ENCODE assay signal across 16 mouse cellular contexts in the genomic region with DNA sequence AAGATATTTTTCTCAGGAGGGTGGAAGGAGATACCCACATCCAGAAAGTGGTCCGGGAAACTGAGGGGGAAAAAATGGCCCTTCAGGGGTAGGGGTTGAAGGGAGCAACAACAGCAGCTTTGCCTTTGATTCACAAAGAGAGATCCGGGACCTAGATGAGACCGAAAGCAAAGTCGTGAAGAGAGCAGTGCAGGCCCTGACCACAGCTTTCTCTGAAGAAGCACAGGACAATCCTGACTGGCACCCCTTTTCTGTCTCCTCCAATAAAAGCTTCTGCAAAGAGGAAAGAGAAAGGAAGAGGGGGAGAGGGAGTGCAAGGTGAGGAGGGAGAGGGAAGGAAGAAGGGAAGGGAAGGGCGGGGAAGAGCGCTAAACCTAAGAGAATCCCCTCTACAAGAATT. TPM values are rescaled to one million over a fixed set of nuclear protein-coding genes. Genes with fewer than 3 reads are reported as not detected.
A peak's percentile ranks its signal among the peaks of the same experiment; 100 is the strongest.
DNase-seq lines count a peak whose midpoint lies in the region; TF ChIP-seq lines count a peak whose summit lies in the region.
"Had no signal": no experiment of that assay in that cellular context is flagged by ENCODE, and none has a peak within 500 bp of the region (broad histone marks: within the 10 kb centered on the region; RNA-seq: fewer than 3 reads in every experiment).

No protein-coding gene starts in this region.

- intact Hi-C loops in heart, postnatal 36 days (cut with DNase I), result loop anchor here (10.0 kb wide), 1 partner anchor 503 kb away; the partner anchor contains the start of gene Sfmbt2

- 0 out of 2 replicates have a peak, but pooled peaks cover 6% of the 10 kb centered on the region for H3K36me3 ChIP-seq in heart, embryonic 10.5 days
- H3K36me3 ChIP-seq in kidney, adult 2 months (ENCODE audit: control insufficient read depth, insufficient read depth, low read length), result no peaks in the 10 kb centered on the region
- H3K36me3 ChIP-seq: neural tube, embryonic 13.5 days had no signal

- peaks cover 41% of the 10 kb centered on the region for H3K4me1 ChIP-seq in heart, embryonic 10.5 days
- no peaks in the 10 kb centered on the region for H3K4me1 ChIP-seq in kidney, adult 2 months (ENCODE audit: control insufficient read depth, insufficient read depth, low read length)

- peak overlapping the region; percentile 12 for H3K27ac ChIP-seq in heart, embryonic 10.5 days
- H3K27ac ChIP-seq in kidney, adult 2 months (ENCODE audit: insufficient read depth, low read depth, low read length), result 0 out of 2 replicates have a peak overlapping the region, but pooled peaks have one; percentile 40
- H3K27ac ChIP-seq: left cerebral cortex, adult 2 months; neural tube, embryonic 13.5 days had no signal

- H3K4me3 ChIP-seq in heart, embryonic 10.5 days, result no peak overlapping the region
- H3K4me3 ChIP-seq in kidney, adult 2 months (ENCODE audit: insufficient read depth, low read depth, low read length), result peak overlapping the region; percentile 3; the same call in 1 of the 2 replicates
- H3K4me3 ChIP-seq: left cerebral cortex, adult 2 months had no signal

- no peak for TF ChIP-seq POLR2A in kidney, adult 2 months (IDR thresholded peaks at IDR 0.05; ENCODE audit: low read depth, low read length)

- no peak for DNase-seq in heart, embryonic 10.5 days (ENCODE audit: low spot score)
- DNase-seq in heart, postnatal 36 days, result no peak
- DNase-seq in kidney, adult 2 months, result no peak
- DNase-seq in kidney, adult 18-20 months, result no peak
- DNase-seq in T-cell, adult 2 months (ENCODE audit: low spot score), result peak; percentile 44
- peak; percentile 73 for DNase-seq in induced T-regulatory cell, adult 2 months (ENCODE audit: low read depth)
- no peak for DNase-seq in adrenal gland, postnatal 36 days
- DNase-seq in gastrocnemius, adult 8-10 months (ENCODE audit: low spot score in 2 of 2), result no peak
- DNase-seq: adrenal gland, postnatal 14 days; cerebellum, postnatal 36 days; kidney, postnatal 36 days; lung, embryonic 14.5 days had no signal

- peaks cover 70% of the 10 kb centered on the region for H3K27me3 ChIP-seq in heart, embryonic 10.5 days (ENCODE audit: insufficient read depth, poor library complexity, severe bottlenecking)
- H3K27me3 ChIP-seq in kidney, adult 2 months (replicated peaks; ENCODE audit: control insufficient read depth, insufficient read depth, low read length), result no peaks in the 10 kb centered on the region

- TF ChIP-seq CTCF in kidney, adult 2 months (conservative IDR thresholded peaks at IDR 0.05; ENCODE audit: insufficient read depth, insufficient read length, low read depth, low read length), result no peak

- no peaks in the 10 kb centered on the region for H3K9me3 ChIP-seq in heart, embryonic 10.5 days
- H3K9me3 ChIP-seq: neural tube, embryonic 13.5 days had no signal

- 16% methylated on average over 6 of the region's 6 CpGs for WGBS in heart, embryonic 10.5 days
- WGBS in kidney, adult 2 months, result 56% methylated on average over 6 of the region's 6 CpGs

RNA-seq across cellular contexts. Expression of gene 4930412O13Rik, which starts 9.3 kb away (rescaled TPM):
- 1.1 and 2.6 TPM in 2 replicates for polyA plus RNA-seq in heart, embryonic 10.5 days (2016; fragmentation: Nextera tagmentation; extraction: Ambion mirVana)
- not detected for total RNA-seq in heart, postnatal 36 days (2021)
- polyA plus RNA-seq in kidney, adult 2 months (2012; rRNA removed), result 0.39 and 1.4 TPM in 2 replicates
- total RNA-seq in adrenal gland, postnatal 36 days (2021), result under 1 TPM; 0.26 to 0.76 TPM
- total RNA-seq in gastrocnemius, adult 8-10 months (2022), result not detected
- total RNA-seq: left cerebral cortex, adult 2 months; megakaryocyte-erythroid progenitor cell, adult 5-6 weeks had no signal
- polyA plus RNA-seq: lung, embryonic 14.5 days had no signal

RNA-seq across cellular contexts. Expression of gene 9230102O04Rik, which starts 17.5 kb away (rescaled TPM):
- 0.76 TPM in 1 of 2 replicates, not detected in the other for polyA plus RNA-seq in heart, embryonic 10.5 days (2016; fragmentation: Nextera tagmentation; extraction: Ambion mirVana)
- not detected for total RNA-seq in heart, postnatal 36 days (2021)
- 1.6 and 2.8 TPM in 2 replicates for polyA plus RNA-seq in kidney, adult 2 months (2012; rRNA removed)
- not detected for total RNA-seq in adrenal gland, postnatal 36 days (2021)
- not detected for total RNA-seq in gastrocnemius, adult 8-10 months (2022)
- total RNA-seq: adrenal gland, postnatal 14 days; left cerebral cortex, adult 2 months; megakaryocyte-erythroid progenitor cell, adult 5-6 weeks had no signal
- polyA plus RNA-seq: limb, embryonic 14.5 days; lung, embryonic 14.5 days; neural tube, embryonic 13.5 days had no signal

RNA-seq across cellular contexts. Expression of gene Gata3, which starts 18.0 kb away (rescaled TPM):
- polyA plus RNA-seq in heart, embryonic 10.5 days (2016; fragmentation: Nextera tagmentation; extraction: Ambion mirVana), result 9.1 and 21.7 TPM in 2 replicates
- 1 to 10 TPM in 1 of 2 experiments, under 1 TPM in 1; 0.47 to 2.2 TPM for total RNA-seq in heart, postnatal 36 days (2021)
- polyA plus RNA-seq in kidney, adult 2 months (2012; rRNA removed), result 14.9 and 15.4 TPM in 2 replicates
- 10 to 100 TPM; 12.8 to 13.5 TPM for total RNA-seq in adrenal gland, postnatal 36 days (2021)
- 1 to 10 TPM in 1 of 4 experiments, under 1 TPM in 2, not detected in 1; 0.24 to 1.1 (median 0.40) TPM for total RNA-seq in gastrocnemius, adult 8-10 months (2022)
- total RNA-seq: left cerebral cortex, adult 2 months had no signal

Comparison
In these comparisons a context has a peak if more than half of its experiments do, and no peak if none do; other contexts are left out.
1. DNase-seq: peak in T-cell, adult 2 months (single experiment) and induced T-regulatory cell, adult 2 months (single experiment); none in heart, embryonic 10.5 days (single experiment), heart, postnatal 36 days (0 of 2), kidney, adult 2 months (single experiment), kidney, adult 18-20 months (single experiment), adrenal gland, postnatal 36 days (0 of 2) and gastrocnemius, adult 8-10 months (0 of 2).
2. RNA of gene Gata3, which starts 18.0 kb away (total RNA-seq): 12.8 to 13.5 TPM in adrenal gland, postnatal 36 days; 0.47 to 2.2 TPM in heart, postnatal 36 days and 0.24 to 1.1 TPM in gastrocnemius, adult 8-10 months; every median in the first group is over 4 times any median in the second.